Mouse (Mus musculus): ENCODE data around the gene Asrgl1.
"Not testable (repeated sequence)": the region's sequence is repeated elsewhere in the genome, so short reads cannot be mapped to it uniquely, and the experiment has no call there.

Asrgl1 gene

DNA sequence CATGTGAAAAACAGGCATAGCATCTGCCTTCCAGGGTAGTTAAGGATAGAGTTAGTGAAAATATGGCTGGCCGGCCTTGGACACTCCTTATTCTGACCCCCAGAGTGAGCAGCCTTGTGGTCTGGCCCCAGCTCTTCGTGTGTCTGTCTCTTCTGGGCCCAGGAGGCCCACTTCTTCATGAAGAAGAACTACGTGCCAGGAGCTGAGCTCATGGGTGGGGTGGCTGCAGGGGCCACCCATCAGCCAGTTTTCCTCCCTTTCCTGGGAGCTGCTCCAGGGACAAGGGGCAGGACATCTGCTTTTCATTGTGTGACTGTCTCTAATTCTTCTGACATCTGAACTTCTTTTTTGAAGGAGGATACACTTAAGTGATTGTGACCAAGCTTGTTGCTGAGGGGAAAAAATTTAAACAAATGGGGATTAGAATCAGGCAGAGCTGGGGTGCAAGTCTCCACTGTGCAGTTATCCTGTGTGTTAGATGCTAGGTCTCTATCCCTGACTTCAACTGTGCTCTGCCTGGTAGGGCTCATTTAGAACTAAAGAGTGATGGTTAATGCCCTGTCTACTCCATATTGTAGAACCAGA, 30.2 kb downstream of the Asrgl1 start:
- no peak for DNase-seq (ENCODE audit: low read depth, low spot score)

GRCm38 (mm10) chr19:9103986-9104385, 31.4 kb downstream of the Asrgl1 start:
- DNase-seq (ENCODE audit: low read depth, low spot score) = no peak

- no peak for DNase-seq (ENCODE audit: low read depth, low spot score)
Observed at GRCm38 (mm10) chr19:9101062-9101457, 34.4 kb downstream of the Asrgl1 start.

- DNase-seq (ENCODE audit: low read depth, low spot score) = no peak
Observed at GRCm38 (mm10) chr19:9100297-9101061, 35.0 kb downstream of the Asrgl1 start.

GRCm38 (mm10) chr19:9099751-9100150, 35.7 kb downstream of the Asrgl1 start:
- DNase-seq (ENCODE audit: low read depth, low spot score) = no peak

DNA sequence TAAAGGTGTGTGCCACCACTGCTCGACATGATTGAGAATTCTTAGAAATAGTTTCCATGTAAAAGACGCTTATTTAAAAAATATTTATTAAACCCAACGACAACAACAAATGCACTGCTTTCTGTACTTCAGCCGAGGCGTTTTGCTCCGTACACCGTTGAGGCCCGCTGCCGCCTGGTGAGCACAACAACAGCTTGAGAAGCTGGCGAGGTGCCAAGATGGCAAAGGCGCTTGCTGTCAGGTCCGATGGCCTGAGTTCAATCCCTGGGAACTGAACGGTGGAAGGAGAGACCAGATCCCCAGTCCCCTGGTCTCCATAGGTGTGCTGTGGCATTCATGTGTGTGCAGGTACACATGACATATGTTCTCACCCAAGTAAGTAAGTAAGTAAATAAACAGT, 38.0 kb downstream of the Asrgl1 start:
- DNase-seq (ENCODE audit: low read depth, low spot score) = no peak

DNA sequence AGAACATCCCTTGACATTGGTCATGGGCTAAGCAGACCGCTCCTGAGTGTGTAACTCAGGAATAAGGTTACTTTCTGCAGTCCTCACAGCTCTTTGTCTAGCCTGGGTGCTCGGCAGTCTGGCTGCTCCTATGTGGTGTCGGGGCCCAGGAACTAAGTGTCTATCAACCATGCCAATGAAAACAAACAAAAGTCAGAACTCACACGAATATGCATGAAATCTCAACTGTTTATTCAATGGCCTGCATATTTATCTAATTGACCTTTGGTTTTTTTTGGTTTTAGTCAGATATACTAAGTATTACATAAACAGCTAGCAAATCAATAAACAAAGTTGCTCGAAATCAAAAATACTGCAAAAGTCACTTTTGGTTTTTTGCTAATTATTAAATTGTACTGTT, 40.3 kb downstream of the Asrgl1 start:
- no peak for DNase-seq (ENCODE audit: low read depth, low spot score)

DNA sequence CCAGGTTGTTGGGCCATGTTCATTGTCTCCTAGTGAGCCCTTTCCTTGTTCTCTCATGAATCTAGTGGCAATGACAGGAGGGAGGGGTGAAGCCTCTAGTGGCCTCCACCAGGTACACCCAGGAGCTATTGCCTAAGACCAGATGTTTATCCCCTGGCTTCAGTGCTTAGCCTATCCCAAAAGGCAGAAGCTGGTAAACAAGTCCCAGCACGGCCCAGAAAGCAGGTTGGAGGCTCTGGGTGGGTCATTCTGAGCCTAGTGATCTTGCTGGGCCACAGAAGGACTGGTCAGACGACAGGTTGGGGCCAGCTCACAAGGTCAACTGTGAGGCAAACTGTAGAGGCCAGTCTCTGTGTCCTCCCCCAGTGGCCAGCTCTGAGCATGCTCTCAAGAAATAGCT, 44.7 kb downstream of the Asrgl1 start:
- DNase-seq (ENCODE audit: low read depth, low spot score) = no peak

GRCm38 (mm10) chr19:9090191-9090590, 45.2 kb downstream of the Asrgl1 start:
- no peak for DNase-seq (ENCODE audit: low read depth, low spot score)

GRCm38 (mm10) chr19:9087821-9088220, 47.6 kb downstream of the Asrgl1 start, which contains the start of gene Scgb1a1:
Gene Scgb1a1, minus strand, starts transcription at chr19:9087958.
- DNase-seq (ENCODE audit: low read depth, low spot score) = no peak

DNA sequence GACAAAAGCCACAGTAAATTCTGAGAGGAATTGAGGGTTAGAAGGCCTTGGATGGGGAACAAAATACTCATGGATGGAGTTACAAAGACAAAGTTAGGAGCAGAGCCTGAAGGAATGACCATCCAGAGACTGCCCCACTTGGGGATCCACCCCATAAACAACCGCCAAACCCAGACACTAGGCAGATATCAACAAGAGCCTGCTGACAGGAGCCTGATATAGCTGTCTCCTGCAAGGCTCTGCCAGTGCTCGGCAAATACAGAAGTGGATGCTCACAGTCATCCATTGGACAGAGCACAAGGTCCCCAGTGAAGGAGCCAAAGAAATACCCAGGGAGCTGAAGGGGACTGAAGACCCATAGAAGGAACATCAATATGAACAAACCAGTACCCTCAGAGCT, 51.5 kb downstream of the Asrgl1 start:
- DNase-seq (ENCODE audit: low read depth, low spot score) = not testable (repeated sequence)

- DNase-seq (ENCODE audit: low read depth, low spot score) = no peak
Observed at GRCm38 (mm10) chr19:9083010-9083355, 52.5 kb downstream of the Asrgl1 start.

- peak; percentile 81 for DNase-seq (ENCODE audit: low read depth, low spot score)
Observed at GRCm38 (mm10) chr19:9082191-9083009, 53.0 kb downstream of the Asrgl1 start.

DNA sequence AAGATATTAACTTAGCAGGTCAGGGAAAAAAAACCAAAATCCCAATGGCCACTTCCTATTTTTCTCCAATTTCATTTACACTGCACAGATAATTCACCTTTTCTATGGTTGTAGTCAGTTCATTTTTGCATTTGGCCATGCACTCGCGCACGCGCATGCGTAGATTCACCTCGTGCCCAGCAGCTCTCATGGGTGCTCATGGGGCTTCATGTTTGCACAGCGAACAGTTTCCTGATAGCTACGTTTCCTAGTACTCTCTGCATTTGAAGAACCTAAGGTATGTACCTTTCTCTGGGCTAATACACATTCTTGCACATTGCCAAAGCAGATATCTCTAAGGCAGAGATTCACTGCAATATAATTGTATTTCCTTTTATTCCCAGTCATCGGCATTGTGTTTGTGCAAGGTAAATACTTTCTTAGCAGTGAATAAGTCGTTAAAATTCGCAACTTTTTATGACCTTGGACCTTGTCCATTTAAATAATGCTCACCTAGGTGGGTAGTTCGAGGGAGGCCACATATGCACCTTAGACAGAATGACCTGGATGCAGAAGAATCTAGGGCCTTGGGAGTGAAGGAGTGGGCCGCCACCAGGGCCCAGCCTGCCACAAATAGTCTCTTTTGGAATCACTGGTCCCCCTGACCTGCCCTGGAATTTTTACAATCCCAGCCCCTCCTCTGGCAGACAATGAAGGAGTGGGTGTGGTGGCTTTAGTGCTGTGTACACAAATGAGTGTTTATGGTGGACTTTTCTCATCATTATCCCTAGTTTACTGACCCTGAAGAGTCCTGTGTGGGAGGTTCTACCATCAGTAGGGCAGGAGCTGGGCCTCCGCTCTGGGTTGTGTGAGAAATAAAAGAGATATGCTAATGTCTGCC, 53.9 kb downstream of the Asrgl1 start:
- DNase-seq (ENCODE audit: low read depth, low spot score) = peak; percentile 48

DNA sequence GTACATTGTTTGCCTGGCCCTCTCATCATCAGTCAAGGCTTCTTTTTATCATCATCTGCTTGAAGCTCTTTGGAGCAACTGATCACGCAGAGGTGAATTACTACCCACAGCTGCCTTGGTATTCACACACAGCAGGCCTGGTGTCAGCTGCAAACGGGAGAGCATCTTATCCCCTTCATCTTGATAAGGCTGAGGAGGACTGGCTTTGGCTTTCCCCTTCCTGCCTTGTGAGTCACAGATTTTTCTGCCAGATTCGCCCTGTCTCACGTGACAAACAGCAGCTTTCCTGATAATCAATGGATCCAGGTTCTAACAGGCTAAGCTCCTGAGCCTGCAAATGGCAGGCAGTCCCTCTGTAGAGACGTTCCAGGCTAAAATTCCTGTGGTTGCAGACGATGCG, 55.5 kb downstream of the Asrgl1 start:
- DNase-seq (ENCODE audit: low read depth, low spot score) = no peak

- no peak for DNase-seq (ENCODE audit: low read depth, low spot score)
Observed at GRCm38 (mm10) chr19:9076982-9077660, 58.3 kb downstream of the Asrgl1 start.

GRCm38 (mm10) chr19:9076035-9076434, 59.4 kb downstream of the Asrgl1 start:
- no peak for DNase-seq (ENCODE audit: low read depth, low spot score)

DNA sequence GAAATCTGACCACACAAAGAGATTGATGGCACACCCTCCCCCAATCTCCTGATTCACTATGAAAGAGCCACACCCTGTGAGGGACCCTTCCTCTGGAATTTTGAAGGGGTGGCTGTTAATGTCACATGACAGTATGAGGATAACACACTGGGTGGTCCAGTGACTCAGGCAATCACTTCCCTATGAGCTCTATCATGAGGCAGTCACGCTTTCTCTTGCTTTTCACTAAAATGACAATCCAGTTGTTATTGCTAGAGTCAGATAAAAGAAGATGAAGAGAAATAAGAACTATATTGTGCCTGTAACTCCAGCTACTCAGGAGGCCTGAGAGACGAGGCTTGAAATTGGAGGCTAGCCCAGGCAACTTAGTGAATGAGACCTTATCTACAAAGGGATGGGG, 59.9 kb downstream of the Asrgl1 start:
- DNase-seq (ENCODE audit: low read depth, low spot score) = no peak

GRCm38 (mm10) chr19:9074424-9074823, 61.0 kb downstream of the Asrgl1 start:
- no peak for DNase-seq (ENCODE audit: low read depth, low spot score)

DNA sequence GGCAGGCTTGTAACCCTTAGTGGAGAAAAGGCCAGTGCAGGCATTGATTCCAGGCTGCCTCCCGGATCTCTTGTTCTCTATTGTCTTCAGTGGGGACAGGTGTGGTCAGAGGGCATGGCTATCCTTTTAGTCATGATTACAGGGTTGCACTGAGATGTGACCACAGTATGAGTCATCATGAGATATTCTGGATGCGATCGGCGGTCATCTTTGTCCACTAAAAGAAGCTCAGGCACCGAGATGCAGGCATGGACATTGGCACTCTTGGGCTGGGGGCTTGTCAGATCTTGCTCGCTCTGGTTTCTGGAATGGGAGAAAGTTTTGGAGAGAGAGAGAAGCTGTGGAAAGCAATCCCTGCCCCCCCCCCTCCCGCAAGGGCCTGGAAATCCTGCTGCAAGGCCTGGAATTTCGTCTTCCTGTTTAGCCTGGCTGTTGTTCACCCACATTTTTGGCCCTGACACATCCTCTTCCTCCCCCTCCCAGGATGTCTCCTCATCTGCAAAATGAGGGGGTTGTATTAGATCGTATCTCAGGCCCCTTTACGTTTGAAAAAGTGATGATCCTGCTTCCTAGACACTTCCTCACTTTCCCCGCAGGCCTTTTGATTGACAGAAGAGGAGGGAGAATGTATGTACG, 61.5 kb downstream of the Asrgl1 start:
- DNase-seq (ENCODE audit: low read depth, low spot score) = no peak

DNA sequence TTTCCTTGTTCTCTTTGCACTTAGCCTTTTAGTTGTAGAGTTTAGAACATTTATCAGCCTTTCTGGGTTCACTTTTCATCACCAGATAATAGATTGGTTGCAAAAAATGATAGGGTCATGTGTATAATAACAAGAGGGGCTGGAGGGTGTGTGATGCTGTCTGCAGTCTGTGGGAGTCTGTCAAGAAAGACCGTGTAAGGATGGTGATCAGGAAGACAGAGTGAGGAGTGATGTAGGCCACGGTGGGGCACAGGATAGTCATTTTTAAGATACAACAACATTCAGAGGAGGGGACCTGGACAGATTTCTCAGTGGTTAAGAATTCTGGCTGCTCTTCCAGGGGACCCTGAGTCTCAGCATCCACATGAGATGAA, 63.3 kb downstream of the Asrgl1 start:
- no peak for DNase-seq (ENCODE audit: low read depth, low spot score)

All from WW6 (cell line).